Mouse (Mus musculus) layer of hippocampus, postnatal 36 days (tissue): ENCODE measurements at regions not wholly inside any gene's neighbourhood (a gene's known extent, or its start where the extent isn't known, plus 50 kb on each side); places are given as distances from the start of the nearest gene placed in this dataset.

Experiments
- DNase-seq, 2 experiments: peaks; one replicate each; pipeline ENCODE4 v3.0.0; 2022

DNA sequence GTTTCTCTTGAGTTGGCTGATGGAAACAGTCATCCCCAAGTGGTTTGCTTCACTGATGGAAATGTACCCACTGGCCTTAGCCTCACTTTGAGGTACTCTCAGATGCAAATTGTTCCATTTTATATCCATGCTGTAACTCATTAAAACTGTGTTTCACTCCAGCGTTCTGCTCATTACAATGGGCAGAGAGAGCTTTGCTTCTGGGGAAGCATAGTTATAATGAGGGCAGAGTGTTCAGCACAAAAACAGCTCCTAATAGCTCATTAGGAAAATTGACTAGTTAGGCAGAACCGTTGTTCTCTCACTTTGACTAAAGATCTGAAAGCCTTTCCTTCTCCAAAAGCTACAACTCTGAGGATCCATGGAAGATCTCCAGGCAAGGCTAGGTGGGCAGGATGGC lies 771.2 kb downstream of the Ntrk3 start:
- no peak for DNase-seq

DNA sequence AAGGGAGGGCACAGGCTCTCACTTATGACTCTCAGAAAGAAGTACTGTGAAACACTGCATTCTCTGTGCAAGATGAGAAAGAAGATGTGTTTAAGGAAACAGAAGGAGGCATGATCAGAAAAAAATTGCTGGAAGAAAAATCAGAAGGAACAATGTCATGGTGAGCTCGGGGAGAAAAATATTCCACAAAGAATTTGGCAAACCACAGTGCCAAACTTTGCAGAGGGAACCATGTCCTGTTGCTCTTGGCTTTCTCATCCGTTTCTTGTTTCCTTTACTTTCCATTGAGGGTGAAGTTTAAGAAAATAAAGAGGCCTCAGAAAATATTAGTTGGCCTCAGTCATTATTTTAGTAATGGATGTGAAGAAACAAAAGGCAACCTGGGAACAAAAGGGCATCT lies 804.4 kb downstream of the Ntrk3 start:
- no peak for DNase-seq

DNA sequence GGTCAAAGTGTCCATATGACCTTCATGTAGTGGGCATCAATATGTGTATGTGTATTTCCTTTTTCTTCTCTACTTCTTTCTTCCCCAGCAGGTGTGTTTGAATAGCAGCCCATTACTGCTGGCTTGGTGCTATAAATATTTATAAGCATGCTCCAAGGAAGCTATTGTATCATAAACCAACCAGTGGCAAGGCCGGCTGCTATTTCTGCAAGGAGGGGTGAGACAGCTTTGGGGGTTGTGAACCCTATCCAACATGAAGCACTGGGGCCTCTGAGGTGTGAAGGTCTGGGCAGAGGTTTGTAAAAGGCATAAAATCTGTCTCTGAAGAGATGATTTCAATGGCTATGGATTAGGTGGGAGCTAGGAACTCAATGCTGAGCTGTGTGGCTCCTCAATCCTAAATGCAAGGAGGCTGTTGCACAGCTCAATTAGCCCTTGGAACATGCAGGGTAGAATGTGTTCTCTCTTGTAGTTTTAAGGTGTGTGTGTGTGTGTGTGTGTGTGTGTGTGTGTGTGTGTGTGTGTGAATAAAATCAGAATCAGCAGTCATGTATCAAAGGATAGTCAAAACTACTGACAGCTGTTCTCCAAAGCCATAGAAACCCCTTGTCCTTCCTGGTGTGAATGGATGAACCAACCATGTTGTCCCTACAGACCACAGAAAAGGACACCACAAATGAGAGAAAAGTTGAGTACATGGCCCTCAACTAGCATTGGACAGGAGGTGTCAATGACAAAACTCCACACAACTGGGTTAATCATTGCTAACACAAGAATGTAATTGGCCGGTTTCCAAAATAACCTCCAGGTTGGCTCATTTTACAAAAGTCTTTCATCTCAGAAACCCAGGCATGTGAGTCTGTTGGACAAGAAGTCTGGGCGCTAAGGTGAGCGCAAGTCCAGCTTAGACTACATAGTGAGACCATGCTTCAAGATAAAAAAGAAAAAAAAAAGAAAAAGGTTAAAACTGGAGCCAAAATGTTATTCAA lies 809.0 kb downstream of the Ntrk3 start:
- no peak for DNase-seq

DNA sequence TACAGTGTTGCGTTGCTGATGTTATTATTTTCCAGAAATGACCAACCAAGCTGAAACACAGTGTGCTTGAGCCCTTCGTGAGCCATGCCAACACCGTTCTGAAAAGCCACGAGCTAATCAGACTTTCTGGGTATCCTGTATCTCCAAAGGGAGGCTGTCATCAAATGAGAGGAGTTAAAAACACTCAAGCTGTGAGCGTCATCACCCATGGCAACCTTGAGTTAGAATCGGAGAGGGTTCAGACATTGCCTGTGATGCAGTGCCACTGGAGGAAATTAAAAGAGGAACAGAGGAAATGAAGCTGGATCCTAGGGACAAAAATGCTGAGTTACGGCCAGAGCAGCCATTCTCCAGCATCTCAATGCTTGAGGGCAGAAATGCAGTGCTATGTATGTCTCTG lies 838.6 kb downstream of the Ntrk3 start:
- DNase-seq: no peak

DNA sequence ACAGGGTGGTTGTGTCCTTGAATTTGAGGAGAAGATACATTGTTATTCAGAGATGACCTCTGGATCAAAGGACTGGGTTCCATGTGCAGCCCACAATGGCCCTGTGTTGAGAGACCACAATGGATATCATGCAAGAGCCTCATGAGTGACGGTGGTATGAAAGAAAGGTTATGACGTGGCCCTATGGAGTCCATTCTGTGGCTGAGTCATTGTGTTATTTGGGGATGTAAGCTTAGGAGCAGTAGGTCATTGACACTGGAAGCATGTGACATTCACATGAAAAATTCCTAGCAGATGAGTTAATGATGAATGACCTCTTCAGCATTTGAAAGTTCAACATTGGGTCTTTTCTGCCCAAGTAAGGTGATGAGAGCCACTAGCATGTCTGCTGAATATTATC lies 849.3 kb downstream of the Ntrk3 start:
- DNase-seq: no peak

DNA sequence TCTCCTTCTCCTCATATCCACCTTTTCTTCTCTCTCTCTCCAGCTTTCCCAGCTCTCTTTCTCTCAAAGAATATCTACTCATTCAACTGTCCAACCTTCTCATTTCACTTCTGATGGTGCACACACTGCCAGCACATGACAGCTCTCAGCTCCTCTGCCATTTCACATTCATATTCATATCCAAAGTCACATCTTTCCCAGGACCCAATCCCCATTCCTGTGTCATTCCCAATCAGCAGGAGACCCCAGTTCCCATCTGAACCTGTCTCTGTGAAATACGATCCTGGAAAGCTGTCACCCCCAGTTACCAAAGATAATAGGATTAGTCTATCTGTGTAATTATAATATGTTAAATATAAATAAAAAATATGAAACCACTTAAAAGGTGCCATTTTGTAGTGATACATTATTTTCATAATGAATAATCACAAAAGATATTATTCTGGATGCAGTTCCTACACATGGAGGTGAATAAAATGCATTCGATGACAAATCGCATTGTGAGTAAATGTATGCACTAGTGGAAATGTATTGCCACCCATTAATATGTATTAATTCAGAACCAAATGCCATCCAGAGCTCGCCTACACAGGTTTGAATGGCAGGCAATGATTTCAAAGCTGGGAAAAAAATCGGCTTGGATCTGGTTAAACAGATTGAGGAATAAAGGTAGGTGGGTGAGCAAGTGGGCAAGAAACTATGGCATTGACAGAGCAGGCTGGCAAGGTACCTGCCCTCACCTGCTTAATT lies 855.0 kb downstream of the Ntrk3 start:
- DNase-seq: no peak

DNA sequence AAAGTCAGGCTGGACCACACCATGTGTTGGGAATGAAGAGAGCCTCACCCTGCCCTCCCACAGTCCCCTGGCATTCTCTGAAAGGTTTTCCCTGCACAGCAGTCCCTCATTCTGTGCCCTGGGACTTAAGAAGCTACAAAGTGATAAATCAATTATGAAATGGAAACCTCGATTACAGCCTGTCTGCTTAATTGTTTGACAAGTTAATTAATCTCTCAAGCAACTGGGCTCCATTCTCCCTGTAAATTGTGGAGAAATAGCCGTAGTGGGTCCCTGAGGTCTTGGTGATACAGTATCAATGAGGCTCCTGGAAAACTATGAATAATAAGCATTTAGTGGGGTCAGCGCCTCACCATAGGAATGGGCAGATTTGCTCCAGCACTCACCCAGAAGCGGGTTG lies 870.3 kb downstream of the Ntrk3 start:
- no peak for DNase-seq

DNA sequence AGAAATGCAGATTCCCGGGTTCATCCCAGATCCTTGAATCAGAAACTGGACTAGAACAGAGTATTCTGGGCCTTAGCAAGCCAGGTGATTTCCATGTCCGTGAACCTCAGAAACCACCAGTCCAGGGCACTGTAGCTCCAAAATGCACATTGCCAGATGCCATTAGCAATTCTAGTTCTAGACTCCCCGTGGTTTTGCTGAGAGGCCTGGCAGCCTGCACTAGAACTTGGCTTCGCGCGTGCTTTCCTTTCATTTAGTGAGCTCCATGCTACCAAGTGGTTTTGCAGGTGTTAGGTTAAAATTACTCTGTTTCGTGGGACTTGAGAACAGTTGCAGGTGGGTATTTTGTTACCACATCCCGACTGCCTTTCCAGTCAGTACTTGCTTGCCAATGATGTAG lies 876.0 kb downstream of the Ntrk3 start:
- DNase-seq: no peak

DNA sequence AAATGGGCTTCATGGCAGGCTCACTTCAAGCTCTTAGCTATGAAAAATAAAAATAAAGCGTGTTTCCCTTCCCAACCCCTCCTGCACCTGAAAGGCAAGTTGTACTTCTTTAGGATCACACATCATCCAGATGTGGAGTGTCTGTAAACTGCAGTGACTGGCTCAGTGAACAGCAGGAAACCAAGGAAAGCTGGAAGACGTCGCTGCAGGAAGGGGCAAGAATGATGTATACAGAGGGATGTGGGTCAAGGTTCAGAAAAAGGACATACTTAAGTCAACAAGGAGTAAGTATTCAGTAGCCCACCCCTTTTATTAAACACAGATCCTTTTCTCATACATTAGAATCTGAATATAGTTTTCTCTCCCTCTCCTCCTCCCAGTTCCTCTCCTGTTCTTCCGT lies 879.4 kb downstream of the Ntrk3 start:
- no peak for DNase-seq

DNA sequence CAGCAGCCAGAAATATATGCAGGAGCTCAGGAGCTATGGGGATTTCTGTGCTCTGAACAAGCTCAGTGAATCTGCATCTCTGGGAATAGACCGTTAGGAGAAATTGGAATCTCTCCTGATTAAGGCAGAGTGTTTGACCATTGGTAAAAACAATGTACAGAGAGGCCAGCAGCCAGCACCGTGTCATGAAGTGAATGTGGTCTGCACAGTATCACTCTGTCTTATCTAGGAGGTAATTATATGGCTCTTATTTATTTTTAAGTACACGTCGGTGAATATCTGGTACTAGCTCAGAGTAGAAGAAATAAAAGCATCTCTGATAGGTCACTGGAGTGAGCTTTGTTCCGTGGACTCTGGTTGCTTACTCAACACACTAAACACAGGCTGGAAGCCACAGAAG lies 879.8 kb downstream of the Ntrk3 start:
- no peak for DNase-seq

DNA sequence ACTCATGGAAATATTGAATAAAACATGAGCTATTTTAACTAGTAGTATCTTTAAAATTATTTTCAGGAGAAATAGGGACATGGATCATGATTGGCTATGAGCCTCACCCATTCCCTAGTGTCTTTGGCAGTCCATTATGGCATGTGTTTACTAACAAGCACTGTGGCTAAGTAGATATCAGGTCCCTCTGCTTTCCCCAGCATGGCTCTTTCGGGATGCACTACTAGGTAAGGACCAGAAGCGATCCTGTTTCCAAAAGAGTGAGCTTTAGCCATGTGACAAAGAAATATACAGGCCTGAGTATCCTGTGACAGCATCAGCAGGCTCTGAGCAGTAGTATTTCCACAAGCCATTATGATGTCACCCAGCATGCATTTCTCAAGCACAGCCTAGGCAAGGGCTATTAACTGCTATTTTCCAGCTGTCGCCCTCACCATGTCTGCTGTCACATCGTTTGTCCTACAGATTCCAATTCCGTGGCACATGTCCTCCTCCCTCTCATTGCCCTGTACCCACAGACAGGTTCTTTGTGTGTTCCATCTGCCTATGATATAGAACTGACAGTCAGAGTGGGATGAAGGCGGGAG lies 882.1 kb downstream of the Ntrk3 start:
- no peak for DNase-seq

DNA sequence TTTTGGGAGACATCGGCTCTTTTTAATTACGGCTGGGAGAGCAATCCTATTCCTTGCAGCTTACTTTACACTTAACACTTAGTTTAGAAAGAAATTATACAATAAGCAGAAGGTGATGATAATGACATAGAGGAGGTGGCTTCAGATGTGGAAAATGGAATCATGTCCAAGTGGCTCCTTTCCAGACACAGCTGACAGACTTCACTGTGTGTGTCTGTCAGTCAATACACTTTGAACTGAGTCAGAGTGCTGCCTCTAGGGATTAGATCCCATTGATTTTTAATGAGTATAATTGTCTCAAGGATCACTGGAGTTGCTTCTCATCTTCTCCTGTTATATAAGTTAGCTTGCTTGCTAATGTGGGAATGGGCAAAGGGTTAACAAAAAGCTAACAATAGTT lies 882.7 kb downstream of the Ntrk3 start:
- DNase-seq: no peak

DNA sequence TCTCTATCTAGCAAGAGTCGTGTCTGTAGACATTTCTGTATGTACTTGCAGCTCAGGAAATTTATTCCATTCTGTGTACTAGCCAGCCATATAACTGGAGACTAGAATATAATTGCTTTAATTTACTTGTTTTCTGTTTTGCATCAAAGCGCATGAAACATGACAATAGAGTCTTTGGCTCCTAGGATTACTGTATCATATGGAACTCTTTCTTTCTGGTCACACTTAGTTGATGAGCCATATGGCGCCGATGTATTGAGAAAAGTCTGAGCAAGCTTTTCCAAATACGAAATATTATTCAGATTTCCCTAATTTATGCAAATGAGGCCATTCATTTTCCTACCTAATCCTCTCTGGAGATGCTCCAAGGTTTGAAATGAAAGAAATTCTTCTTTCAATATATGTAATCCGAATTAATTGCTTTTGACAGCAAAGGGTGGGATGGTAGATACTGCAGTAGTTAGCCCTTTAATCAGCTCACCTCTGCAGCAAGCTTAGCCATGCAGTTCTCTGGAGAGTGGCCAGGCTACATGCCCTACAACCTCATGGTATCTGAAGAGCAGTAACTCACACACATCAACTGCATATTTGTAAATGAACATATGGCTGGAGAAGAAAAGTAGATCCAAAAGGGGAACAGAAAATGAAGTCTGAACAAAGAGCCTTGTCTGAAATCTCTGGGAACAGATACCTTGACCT lies 913.4 kb downstream of the Ntrk3 start:
- no peak for DNase-seq

DNA sequence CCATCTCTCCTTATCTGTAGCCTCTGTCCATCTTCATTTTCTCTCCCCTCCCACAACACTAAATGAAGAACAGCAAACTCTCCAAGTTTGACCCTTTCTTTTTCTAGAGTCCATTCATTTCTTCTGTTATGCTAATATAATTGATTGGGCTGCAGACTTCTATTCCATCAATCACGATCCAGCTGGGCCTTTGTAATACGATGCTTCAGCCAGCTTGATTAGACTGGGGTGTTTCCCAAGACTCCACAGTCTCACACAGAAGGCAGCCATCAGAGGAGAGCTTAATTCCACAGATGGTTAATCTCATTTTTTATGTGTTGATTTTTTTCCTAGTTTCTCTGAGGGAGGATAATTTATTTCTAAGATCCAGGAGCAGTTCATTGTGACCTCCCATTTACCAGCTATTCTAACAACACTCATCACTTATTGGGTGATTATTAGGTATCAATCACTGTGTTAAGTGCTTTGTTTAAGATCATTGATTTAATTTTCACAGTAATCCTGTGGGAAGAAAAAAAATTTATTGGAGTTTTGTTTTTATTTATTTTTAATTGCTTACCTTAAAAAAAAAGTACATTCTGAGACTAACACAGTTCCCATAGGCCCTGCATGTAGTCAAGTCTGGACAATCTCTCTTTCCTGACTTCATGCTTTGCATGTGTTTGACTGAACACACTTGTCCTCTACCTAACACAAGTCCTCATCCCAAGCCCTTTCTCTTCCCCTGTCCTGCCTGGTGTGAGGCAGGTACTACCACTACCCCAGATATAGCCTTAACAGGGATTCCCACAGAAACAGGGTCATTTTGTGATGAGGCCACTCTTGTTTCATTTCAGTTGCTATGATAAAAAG lies 925.5 kb downstream of the Ntrk3 start:
- DNase-seq: no peak

DNA sequence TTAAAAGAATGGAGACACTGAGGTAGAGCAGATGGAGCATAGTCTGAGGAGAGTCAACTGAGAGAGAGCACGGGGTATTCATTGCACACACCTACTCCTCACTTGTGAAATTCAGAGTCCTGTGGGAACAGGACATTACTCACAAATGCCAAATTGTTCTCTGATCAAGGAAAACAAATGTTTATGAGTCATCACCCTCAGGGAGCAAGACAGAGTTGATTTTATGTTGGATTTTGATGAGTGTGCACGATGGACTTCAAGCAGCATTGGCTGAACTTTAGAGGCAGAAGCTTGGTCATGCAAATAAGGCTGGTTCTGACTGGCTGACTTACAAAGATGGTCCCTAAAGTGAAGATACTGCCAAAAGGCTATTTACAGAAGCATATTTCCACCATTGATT lies 951.0 kb downstream of the Ntrk3 start:
- DNase-seq: no peak

DNA sequence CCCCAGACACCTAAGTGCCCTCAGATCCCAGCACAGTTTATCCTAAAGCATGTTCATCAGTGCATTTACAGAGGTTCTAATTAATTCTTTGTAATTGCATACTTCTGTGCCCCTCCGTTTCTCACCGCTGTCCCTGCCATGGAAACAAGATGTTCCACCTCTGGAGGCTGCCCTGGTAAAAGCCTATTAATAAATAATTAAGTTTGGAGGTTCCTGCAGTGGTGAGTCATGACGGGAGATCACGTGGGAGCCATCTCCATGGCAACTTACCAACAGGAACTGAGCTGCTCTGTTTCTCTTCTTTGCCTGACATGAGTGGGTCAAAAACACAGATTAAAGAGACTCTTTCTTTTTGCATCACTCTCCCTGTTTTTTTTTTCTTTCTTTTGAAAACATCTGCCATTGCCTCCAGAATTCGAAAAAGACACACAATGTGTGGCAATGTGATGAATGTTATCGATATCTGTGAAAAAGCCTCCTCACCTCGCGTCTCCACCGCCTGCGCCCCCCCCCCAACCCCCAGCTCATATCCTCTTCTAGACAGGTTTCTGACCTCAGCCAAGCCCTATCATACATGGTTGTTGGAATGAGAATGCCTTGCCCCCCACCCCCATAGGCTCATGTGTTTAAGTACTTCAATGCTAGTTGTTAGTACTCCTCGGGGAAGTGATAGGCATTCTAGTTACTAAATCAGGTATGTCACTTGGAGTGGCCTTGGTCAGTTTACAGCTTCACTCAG lies 965.9 kb downstream of the Ntrk3 start:
- DNase-seq: peak; percentile 51

DNA sequence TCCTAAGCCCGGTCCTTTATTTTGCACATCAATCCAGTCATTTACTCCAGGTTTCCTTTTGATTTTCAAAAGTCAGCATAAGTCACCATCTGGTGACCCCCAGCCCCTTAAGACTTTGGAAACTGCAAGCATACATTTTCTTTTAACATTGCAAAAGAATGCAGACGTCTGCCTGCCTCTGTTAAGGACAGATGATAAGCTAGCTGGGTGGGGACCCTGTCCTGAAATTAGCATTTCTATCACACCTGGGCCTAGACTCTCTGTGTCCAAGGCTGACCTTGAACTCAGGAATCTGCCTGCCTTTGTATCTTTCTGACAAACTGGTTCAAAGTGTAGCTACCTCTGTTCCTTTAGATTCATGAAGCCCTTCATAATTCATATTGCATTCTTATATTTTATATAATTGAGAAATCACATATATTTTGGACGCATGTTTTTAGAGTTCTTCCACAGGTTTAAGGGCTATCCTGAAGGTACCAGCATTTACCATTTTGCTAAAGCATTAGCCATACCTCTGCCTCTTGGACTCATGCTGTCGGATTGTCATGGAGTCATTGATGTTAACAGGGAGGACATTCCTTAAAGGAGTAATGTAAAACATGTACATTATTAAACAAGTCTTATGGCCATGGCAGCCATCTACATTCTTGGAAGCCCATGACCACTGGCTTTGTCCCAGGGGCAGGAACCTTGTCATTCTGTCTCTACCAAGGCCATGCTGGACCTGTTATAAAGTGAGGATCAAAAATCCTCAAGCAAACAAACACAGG lies 998.6 kb downstream of the Ntrk3 start:
- DNase-seq: no peak
